Mouse (Mus musculus): Measurements from ENCODE around the gene Ryr1. TPM values are rescaled to one million over a fixed set of nuclear protein-coding genes. Genes with fewer than 3 reads are reported as not detected.

The Ryr1 gene
- polyA plus RNA-seq, 1 experiment, result 9.5 TPM

DNA sequence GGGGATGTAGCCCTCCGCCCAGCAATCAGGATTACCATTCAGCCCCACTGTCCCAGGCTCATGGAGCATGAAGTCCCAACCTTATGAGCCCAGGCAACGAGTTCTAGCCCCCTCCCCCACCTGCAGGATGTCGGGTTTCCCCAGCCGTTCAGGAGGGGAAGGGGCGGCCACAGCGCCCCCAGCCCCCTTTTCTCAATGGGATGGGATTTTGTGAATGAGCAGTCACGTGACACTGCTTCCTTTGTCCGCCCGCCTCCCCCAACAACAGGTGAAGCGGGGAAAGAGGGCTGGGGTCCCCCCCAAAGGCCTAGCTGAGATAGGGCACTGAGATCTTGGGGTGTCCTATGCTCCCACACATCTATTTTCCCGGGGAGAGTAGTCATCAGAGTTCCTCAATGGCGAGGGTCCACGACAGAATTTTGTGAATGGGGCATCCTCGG lies 43.8 kb upstream of the Ryr1 start:
- TF ChIP-seq POLR2A (IDR thresholded peaks at IDR 0.05; ENCODE audit: borderline replicate concordance, insufficient read depth, low read length), result no peak
- TF ChIP-seq CTCF (IDR thresholded peaks at IDR 0.05; ENCODE audit: borderline replicate concordance, insufficient read depth, low read depth, low read length), result no peak
- no peak overlapping the region; the same call in 1 of the 2 replicates for H3K27ac ChIP-seq (ENCODE audit: insufficient read depth, low read length)
- DNase-seq, result peak in 1 of 2 experiments; percentile 41
- H3K4me3 ChIP-seq (replicated peaks; ENCODE audit: insufficient read depth, low read depth, low read length), result peak overlapping the region; percentile 90
- H3K27me3 ChIP-seq (ENCODE audit: control insufficient read depth, insufficient read depth, low read length), result no peaks in the 10 kb centered on the region
- WGBS, result under 1% methylated on average over 14 of the region's 14 CpGs
- H3K4me1 ChIP-seq (ENCODE audit: control insufficient read depth, insufficient read depth, low read length), result peaks cover 11% of the 10 kb centered on the region; the same call in 1 of the 2 replicates

DNA sequence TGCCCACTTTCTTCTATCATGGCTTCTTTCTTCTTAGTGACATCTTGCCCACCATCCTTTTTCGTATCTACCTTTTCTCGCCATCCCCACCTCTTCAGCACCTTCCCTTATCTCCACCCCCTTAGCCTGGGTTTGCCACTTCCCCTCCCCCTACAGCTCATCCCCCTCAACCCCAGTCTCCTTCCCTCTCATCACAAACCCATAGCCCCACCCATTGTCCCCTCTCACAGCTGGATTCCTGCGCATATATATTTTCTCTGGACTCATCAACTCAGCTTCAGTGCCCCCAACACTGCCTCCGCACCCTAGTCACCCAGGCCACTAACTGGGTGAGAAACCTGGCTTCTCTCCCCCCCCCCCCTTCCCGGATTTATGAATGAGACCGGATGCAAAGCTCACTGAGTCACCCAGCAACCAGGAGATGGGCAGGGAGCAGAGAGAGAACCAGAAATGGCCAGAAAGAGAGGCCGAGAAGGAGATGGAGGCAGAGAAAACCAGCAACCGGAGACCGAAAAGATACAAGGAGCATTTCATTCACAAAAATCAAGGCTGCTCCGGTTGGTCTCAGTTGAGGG lies 43.2 kb upstream of the Ryr1 start:
- H3K4me3 ChIP-seq (replicated peaks; ENCODE audit: insufficient read depth, low read depth, low read length), result peak overlapping the region; percentile 90
- DNase-seq, result no peak
- peaks cover 11% of the 10 kb centered on the region; the same call in 1 of the 2 replicates for H3K4me1 ChIP-seq (ENCODE audit: control insufficient read depth, insufficient read depth, low read length)
- H3K27me3 ChIP-seq (ENCODE audit: control insufficient read depth, insufficient read depth, low read length), result no peaks in the 10 kb centered on the region
- TF ChIP-seq POLR2A (IDR thresholded peaks at IDR 0.05; ENCODE audit: borderline replicate concordance, insufficient read depth, low read length) (no peak), CTCF (IDR thresholded peaks at IDR 0.05; ENCODE audit: borderline replicate concordance, insufficient read depth, low read depth, low read length) (no peak)
- 9% methylated on average over 10 of the region's 10 CpGs for WGBS
- H3K27ac ChIP-seq (ENCODE audit: insufficient read depth, low read length), result no peak overlapping the region

DNA sequence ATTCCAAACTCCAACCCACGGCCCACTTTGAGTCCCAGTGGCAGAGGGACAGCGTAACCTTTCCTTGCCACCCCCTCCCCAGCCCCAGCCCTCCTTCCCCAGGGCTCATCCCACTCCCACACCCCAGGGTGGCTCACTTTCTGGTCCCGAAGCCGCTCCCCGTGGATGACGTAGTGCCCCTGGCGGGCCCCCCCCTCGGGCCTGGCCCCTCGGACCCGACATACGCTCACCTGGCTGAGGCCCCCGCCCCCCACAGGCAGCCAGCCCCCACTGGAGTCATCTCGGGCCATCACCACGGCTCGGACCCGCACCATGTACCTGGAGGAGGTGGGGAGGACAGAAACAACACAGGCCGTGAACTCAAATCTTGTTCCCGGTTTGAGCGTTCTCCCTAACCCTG lies 42.7 kb upstream of the Ryr1 start:
- TF ChIP-seq CTCF (IDR thresholded peaks at IDR 0.05; ENCODE audit: borderline replicate concordance, insufficient read depth, low read depth, low read length) (no peak), POLR2A (IDR thresholded peaks at IDR 0.05; ENCODE audit: borderline replicate concordance, insufficient read depth, low read length) (no peak)
- 38% methylated on average over 19 of the region's 19 CpGs for WGBS
- no peak overlapping the region for H3K4me3 ChIP-seq (replicated peaks; ENCODE audit: insufficient read depth, low read depth, low read length)
- DNase-seq, result no peak
- H3K27me3 ChIP-seq (ENCODE audit: control insufficient read depth, insufficient read depth, low read length), result no peaks in the 10 kb centered on the region
- no peak overlapping the region for H3K27ac ChIP-seq (ENCODE audit: insufficient read depth, low read length)
- peaks cover 11% of the 10 kb centered on the region; the same call in 1 of the 2 replicates for H3K4me1 ChIP-seq (ENCODE audit: control insufficient read depth, insufficient read depth, low read length)

DNA sequence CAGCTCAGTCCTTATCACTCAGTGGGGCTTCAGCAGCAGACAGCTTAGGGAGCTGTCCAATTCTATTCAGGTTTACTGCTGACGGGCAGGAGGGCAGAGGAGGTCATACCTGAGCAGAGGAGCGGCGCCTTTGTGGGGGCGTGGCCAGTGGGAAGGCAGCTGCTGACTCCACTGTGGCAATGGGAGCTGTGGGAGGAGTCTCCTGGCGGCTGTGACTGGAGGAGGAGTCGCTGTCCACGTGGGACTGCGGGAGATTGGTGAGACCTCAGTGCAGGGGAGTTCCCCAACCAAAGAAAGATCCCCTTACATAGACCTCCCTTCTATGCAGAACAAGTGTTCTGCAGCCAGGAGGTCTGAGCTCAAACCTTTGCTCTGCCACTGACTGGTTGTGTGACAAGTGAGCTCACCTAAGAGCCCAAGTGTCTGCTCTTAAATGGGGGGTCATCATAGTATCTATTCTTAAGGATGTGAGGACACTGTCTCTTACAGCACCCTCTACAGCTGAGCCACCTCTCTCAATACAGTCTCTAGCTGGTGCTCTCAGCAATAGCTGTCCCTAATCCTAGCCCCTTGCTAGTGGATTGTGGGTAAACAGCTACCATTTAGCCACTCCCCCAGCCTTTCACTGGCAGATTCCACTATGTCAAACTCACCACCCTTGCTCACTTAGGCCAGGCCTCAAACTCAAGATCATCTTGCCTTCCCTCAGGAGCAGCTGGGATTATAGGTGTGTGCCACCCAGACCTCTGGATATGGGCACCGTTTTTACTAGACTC lies 38.0 kb upstream of the Ryr1 start:
- no peak overlapping the region for H3K4me3 ChIP-seq (replicated peaks; ENCODE audit: insufficient read depth, low read depth, low read length)
- no peak for TF ChIP-seq CTCF (IDR thresholded peaks at IDR 0.05; ENCODE audit: borderline replicate concordance, insufficient read depth, low read depth, low read length)
- TF ChIP-seq POLR2A (IDR thresholded peaks at IDR 0.05; ENCODE audit: borderline replicate concordance, insufficient read depth, low read length), result no peak
- no peaks in the 10 kb centered on the region for H3K27me3 ChIP-seq (ENCODE audit: control insufficient read depth, insufficient read depth, low read length)
- 39% methylated on average over 9 of the region's 9 CpGs for WGBS
- H3K4me1 ChIP-seq (ENCODE audit: control insufficient read depth, insufficient read depth, low read length), result no peaks in the 10 kb centered on the region
- H3K27ac ChIP-seq (ENCODE audit: insufficient read depth, low read length), result no peak overlapping the region
- DNase-seq, result no peak

DNA sequence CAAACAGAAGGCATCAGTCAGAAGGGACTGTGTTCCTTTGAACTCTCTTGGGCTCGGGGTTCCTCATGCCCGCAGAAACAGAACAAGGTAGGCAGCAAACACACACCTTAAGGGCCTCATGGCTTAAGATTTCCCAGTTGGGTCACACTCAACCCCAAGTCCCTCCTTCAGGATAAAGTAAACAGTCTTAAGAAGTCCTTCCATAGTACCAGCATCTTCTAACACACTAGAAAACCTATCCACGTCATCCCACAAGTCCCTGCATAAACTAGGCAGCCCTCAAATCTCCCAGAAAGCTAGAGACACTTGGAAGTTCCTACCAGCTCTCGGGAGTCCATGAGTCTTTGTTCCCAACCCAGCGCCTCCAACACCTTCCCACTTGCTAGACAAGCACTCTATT lies 37.3 kb upstream of the Ryr1 start:
- no peak overlapping the region for H3K4me3 ChIP-seq (replicated peaks; ENCODE audit: insufficient read depth, low read depth, low read length)
- TF ChIP-seq CTCF (IDR thresholded peaks at IDR 0.05; ENCODE audit: borderline replicate concordance, insufficient read depth, low read depth, low read length) (no peak), POLR2A (IDR thresholded peaks at IDR 0.05; ENCODE audit: borderline replicate concordance, insufficient read depth, low read length) (no peak)
- H3K27ac ChIP-seq (ENCODE audit: insufficient read depth, low read length), result no peak overlapping the region
- DNase-seq, result no peak
- WGBS, result 85% methylated on average over 5 of the region's 5 CpGs
- H3K27me3 ChIP-seq (ENCODE audit: control insufficient read depth, insufficient read depth, low read length), result no peaks in the 10 kb centered on the region
- H3K4me1 ChIP-seq (ENCODE audit: control insufficient read depth, insufficient read depth, low read length), result no peaks in the 10 kb centered on the region

DNA sequence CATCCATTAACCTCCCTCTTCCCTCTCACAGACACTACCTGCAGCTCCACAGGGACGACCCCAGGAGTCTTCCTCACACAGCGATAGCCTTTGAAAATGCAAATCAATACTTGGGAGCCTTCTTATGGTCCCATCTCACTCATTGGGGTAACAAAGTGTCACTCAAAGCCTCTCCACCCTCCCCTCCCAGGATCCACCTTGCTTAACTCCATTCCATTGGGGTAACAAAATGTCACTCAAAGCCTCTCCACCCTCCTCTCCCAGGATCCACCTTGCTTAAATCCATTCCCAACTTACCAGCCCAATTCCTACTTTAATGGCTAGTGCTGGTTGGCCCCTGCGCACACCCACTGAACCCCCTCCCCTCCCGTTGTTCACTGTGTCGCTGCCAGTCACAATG lies 33.3 kb upstream of the Ryr1 start:
- H3K4me1 ChIP-seq (ENCODE audit: control insufficient read depth, insufficient read depth, low read length), result peaks cover 10% of the 10 kb centered on the region
- H3K27me3 ChIP-seq (ENCODE audit: control insufficient read depth, insufficient read depth, low read length), result no peaks in the 10 kb centered on the region
- H3K4me3 ChIP-seq (replicated peaks; ENCODE audit: insufficient read depth, low read depth, low read length), result no peak overlapping the region
- WGBS, result 2% methylated on average over 5 of the region's 5 CpGs
- peak in 1 of 2 experiments; percentile 4 for DNase-seq
- no peak overlapping the region for H3K27ac ChIP-seq (ENCODE audit: insufficient read depth, low read length)
- TF ChIP-seq POLR2A (IDR thresholded peaks at IDR 0.05; ENCODE audit: borderline replicate concordance, insufficient read depth, low read length) (no peak), CTCF (IDR thresholded peaks at IDR 0.05; ENCODE audit: borderline replicate concordance, insufficient read depth, low read depth, low read length) (no peak)

DNA sequence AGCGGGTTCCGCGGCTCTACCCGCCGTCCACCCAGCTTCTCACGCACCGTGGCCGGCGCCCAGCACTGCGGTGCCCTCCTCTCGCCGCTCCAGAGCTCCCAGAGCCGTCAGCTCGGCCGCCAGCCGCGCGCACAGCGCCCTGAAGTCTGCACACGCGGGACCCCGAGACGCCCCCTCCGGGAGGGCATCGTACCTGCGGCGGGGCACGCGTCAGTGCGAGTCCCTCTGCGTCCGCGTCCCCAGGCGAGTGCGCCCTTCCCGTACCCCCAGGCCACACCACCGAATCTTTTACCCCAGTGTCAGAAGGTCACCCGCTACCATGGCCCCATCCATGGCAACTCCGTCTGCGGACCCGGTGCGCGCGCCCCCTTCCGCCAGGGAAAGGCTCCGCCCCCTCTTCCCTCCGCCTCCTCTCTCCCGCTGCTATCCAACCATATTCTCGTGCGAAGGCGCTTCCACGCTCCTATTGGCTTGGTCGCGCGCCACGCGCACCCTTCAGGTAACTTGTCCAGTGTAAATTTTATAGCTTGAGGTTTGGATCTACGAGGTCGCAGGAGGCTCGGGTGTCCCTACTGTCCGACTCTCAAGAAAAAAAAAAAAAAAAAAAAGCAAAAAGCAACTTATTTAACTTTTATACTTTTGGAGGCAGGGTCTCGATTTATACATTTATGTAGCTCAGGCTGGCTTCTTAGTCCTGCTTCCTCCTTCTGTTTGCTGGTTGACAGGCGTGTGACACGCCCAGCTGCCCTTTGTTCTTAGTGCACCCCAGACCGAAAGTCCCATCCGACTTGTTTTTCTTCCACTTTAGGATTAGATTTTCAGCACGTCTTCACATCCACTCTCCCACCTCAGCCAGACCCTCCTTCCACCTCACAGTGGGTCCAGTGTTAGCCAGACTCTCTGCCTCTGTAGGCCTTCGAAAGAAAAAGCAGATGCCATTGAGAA lies 31.1 kb upstream of the Ryr1 start, which contains the start of gene Fam98c:
Fam98c (minus strand) TSS at position 397 of the 945 bp plus-strand sequence.
- Histone ChIP-seq H3K4me3 (replicated peaks; ENCODE audit: insufficient read depth, low read depth, low read length) (peak within 1 kb of the TSS; percentile 66), H3K4me1 (ENCODE audit: control insufficient read depth, insufficient read depth, low read length) (peaks cover 10% of the 10 kb centered on the region), H3K27ac (ENCODE audit: insufficient read depth, low read length) (peak within 1 kb of the TSS; percentile 78), H3K27me3 (ENCODE audit: control insufficient read depth, insufficient read depth, low read length) (no peaks in the 10 kb centered on the region)
- peak; percentile 16; the same call in 1 of the 2 replicates for TF ChIP-seq CTCF (IDR thresholded peaks at IDR 0.05; ENCODE audit: borderline replicate concordance, insufficient read depth, low read depth, low read length)
- TF ChIP-seq POLR2A (IDR thresholded peaks at IDR 0.05; ENCODE audit: borderline replicate concordance, insufficient read depth, low read length), result peak; percentile 72
- WGBS, result 3% methylated on average over 68 of the region's 68 CpGs
- peak; percentile 91 for DNase-seq
